Mouse (Mus musculus) hindbrain, postnatal 0 days (tissue): Measurements from ENCODE around the gene Olfr1195. TPM values are rescaled to one million over a fixed set of nuclear protein-coding genes. Genes with fewer than 3 reads are reported as not detected.
"Not testable (repeated sequence)": the region's sequence is repeated elsewhere in the genome, so short reads cannot be mapped to it uniquely, and the experiment has no call there.

Experiments used
- ATAC-seq: fragments of 200-750 bp; cut with Nextera tagmentation; 2 replicates; pipeline ENCODE4 v1.8.0; 2017; ENCODE audit warnings: mild to moderate bottlenecking, moderate TSS enrichment, moderate library complexity
- DNase-seq: peaks from one replicate; pipeline ENCODE4 v3.0.0-alpha.2; 2015; ENCODE audit warnings: low spot score
- H3K27ac ChIP-seq: fragments of 300-500 bp; sonication (generic); 2 replicates; pipeline ENCODE4 v1.5.1; 2014; ENCODE audit warnings: mild to moderate bottlenecking
- H3K27me3 ChIP-seq: fragments of 300-500 bp; sonication (generic); 2 replicates; pipeline ENCODE4 v1.6.1; 2014; ENCODE audit warnings: low read length, mixed read lengths; ENCODE audit not compliant: insufficient read depth
- H3K36me3 ChIP-seq: fragments of 300-500 bp; sonication (generic); 2 replicates; pipeline ENCODE4 v1.6.1; 2014; ENCODE audit warnings: low read length, mixed read lengths; ENCODE audit not compliant: insufficient read depth
- H3K4me1 ChIP-seq: fragments of 300-500 bp; sonication (generic); 2 replicates; pipeline ENCODE4 v1.6.1; 2014; ENCODE audit warnings: antibody characterized with exemption, low read length, mixed read lengths; ENCODE audit not compliant: insufficient read depth
- H3K4me2 ChIP-seq: fragments of 300-500 bp; sonication (generic); 2 replicates; pipeline ENCODE4 v1.6.1; 2014; ENCODE audit warnings: low read depth, mild to moderate bottlenecking, low read length, moderate library complexity, mixed read lengths
- H3K4me3 ChIP-seq: fragments of 300-500 bp; sonication (generic); 2 replicates; pipeline ENCODE4 v1.5.1; 2014; ENCODE audit warnings: low read length
- H3K9ac ChIP-seq: fragments of 300-500 bp; sonication (generic); replicated peaks from 2 replicates; pipeline ENCODE4 v1.6.1; 2014; ENCODE audit warnings: mild to moderate bottlenecking, low read length, moderate library complexity, mixed read lengths
- H3K9me3 ChIP-seq: fragments of 300-500 bp; sonication (generic); 2 replicates; pipeline ENCODE4 v1.6.1; 2016; ENCODE audit warnings: low read length, mixed read lengths
- CTCF ChIP-seq: IDR thresholded peaks from 2 replicates; pipeline ENCODE4 v1.5.1; 2016; ENCODE audit warnings: antibody characterized with exemption, control low read depth, low read depth
- WGBS: fragments of 180-500 bp; shearing (Covaris S2); extraction: QIAGEN DNeasy Blood & Tissue Kit; methylation state at CpG from one replicate; pipeline ENCODE4 v1.1.7; 2014; 5-methylcytosine and 5-hydroxymethylcytosine counted together
- polyA plus RNA-seq: library from polyadenylated mRNA; unstranded; fragments of >200 nt; fragmentation: Nextera tagmentation; extraction: Ambion mirVana; gene quantifications from 2 replicates; pipeline ENCODE4 v1.2.1, GENCODE M21; 2015
- total RNA-seq: library from RNA; depleted of rRNA; stranded (reverse); fragments of >200 nt; gene quantifications from 2 replicates; pipeline ENCODE4 v1.2.3, GENCODE M21; 2014; rRNA removed

Olfr1195 gene
- not detected in 2 replicates for total RNA-seq
- polyA plus RNA-seq, result not detected in 2 replicates

DNA sequence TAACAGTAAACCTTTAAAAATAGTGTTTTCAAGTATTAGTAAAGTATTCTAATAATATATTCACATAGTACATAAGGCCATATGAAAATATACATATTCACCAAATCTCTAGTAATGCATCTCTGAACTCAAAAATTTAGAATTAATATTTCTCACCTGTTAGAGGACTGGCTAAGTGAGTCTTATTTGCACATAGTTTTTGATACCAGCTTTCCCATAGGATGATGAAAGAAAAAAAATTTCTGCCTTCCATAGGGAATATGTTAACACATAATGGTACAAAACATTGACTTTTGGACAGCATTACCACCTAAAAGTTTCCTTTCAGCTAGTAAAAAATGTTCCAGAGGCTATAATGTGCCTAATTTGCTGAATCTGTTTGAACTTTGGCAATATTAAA lies at the start of gene Olfr1195:
Olfr1195 (minus strand) TSS at position 101 of the 400 bp plus-strand sequence.
- ATAC-seq, result no peak
- H3K4me1 ChIP-seq, result no peaks in the 10 kb centered on the region
- H3K4me2 ChIP-seq, result no peak within 1 kb of the TSS
- TF ChIP-seq CTCF, result no peak
- H3K27me3 ChIP-seq, result no peaks in the 10 kb centered on the region
- H3K4me3 ChIP-seq, result no peak within 1 kb of the TSS
- no peak for DNase-seq
- H3K9me3 ChIP-seq, result no peaks in the 10 kb centered on the region
- H3K36me3 ChIP-seq, result no peaks in the 10 kb centered on the region
- no peak within 1 kb of the TSS for H3K9ac ChIP-seq
- H3K27ac ChIP-seq, result no peak within 1 kb of the TSS

DNA sequence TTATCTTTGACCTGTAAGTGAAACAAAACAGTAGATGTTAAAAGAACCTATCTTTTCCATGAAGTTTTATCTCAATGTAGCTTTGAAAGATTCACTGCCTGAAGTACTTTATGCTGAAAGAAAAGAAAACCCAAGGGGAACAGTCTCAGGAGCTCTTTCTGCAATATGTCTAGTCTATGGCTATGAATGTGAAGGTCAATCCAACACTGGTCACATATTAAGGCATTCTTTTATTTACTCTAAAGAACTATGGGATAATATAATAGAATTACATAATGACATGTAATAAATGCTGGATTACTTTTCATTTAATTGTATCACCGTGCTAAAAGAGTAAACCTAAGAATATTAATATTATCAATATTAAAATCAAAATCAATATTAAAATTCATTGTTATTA lies 43.3 kb upstream of the Olfr1195 start, which contains the start of gene Olfr1197:
Olfr1197 (minus strand) TSS at position 101 of the 400 bp plus-strand sequence.
- H3K36me3 ChIP-seq, result no peaks in the 10 kb centered on the region
- TF ChIP-seq CTCF, result no peak
- no peaks in the 10 kb centered on the region for H3K4me1 ChIP-seq
- no peak within 1 kb of the TSS for H3K4me2 ChIP-seq
- no peaks in the 10 kb centered on the region for H3K27me3 ChIP-seq
- WGBS, result 87% methylated on average over 1 of the region's 1 CpGs
- H3K9ac ChIP-seq, result no peak within 1 kb of the TSS
- H3K27ac ChIP-seq, result no peak within 1 kb of the TSS
- DNase-seq, result no peak
- H3K4me3 ChIP-seq, result no peak within 1 kb of the TSS
- H3K9me3 ChIP-seq, result no peaks in the 10 kb centered on the region
- no peak for ATAC-seq

DNA sequence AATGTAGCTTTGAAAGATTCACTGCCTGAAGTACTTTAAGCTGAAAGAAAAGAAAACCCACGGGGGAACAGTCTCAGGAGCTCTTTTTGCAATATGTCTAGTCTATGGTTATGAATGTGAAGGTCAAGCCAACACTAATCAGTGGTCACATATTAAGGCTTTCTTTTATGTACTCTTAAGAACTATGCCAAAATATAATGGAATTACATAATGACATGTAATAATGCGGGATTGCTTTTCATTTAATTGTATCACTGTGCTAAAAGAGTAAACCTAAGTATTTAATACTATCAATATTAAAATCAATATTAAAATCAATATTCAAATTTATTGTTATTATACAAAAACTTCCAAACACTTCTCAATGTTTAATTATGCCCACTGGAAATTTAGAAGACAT lies 15.5 kb upstream of the Olfr1195 start, which contains the start of gene Olfr1196:
Olfr1196 (minus strand) TSS at position 101 of the 400 bp plus-strand sequence.
- no peaks in the 10 kb centered on the region for H3K36me3 ChIP-seq
- TF ChIP-seq CTCF, result no peak
- no peaks in the 10 kb centered on the region for H3K9me3 ChIP-seq
- 83% methylated on average over 2 of the region's 2 CpGs for WGBS
- H3K27me3 ChIP-seq, result no peaks in the 10 kb centered on the region
- H3K4me1 ChIP-seq, result no peaks in the 10 kb centered on the region
- no peak within 1 kb of the TSS for H3K27ac ChIP-seq
- H3K9ac ChIP-seq, result no peak within 1 kb of the TSS
- no peak within 1 kb of the TSS for H3K4me2 ChIP-seq
- DNase-seq, result no peak
- ATAC-seq, result no peak
- H3K4me3 ChIP-seq, result no peak within 1 kb of the TSS

DNA sequence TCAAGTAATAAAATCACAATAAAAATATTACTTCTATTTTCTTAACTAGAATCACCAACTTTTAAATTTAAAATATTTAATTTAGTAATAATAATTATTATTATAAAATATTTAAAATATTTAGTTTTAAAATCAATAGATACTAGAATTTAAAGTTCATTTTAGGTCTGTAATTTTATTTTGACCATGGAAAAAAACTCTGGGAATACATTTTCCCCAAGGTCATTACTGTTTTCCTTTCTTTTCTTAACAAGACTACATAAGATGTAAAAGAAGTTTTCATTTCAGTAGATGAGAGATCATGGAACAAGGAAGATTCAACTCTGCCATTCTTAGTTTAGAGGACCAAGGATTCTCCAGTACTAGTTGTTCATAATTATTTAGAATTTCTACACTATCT lies 13.7 kb downstream of the Olfr1195 start, which contains the start of gene Olfr1193:
Olfr1193 (plus strand) TSS at position 301 of the 400 bp plus-strand sequence.
- H3K36me3 ChIP-seq, H3K27me3 ChIP-seq, H3K27ac ChIP-seq, DNase-seq, ATAC-seq, H3K9ac ChIP-seq, H3K4me2 ChIP-seq, H3K9me3 ChIP-seq, H3K4me1 ChIP-seq, H3K4me3 ChIP-seq: not testable (repeated sequence)

DNA sequence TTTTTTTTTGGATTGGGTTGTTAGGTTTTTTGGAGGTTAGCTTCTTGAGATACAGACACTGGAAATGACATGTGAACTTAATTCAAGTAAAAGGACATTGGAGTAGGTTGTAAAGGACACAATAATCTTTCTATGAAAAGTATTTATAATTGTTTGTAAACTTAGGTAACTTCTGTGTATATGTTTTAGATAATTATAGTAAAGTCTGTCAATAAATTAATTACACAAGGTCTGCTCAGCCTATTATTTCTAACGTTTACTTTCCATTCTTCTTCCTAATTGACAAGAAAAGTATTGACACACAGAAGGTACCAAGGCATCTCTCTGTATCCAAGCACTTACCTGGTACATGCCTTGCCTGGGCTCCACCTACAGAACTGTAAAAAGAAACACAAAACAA lies 40.8 kb downstream of the Olfr1195 start, which contains the start of gene Olfr1192-ps1:
Olfr1192-ps1 (plus strand) TSS at position 301 of the 400 bp plus-strand sequence.
- Histone ChIP-seq H3K4me1 (no peaks in the 10 kb centered on the region), H3K36me3 (no peaks in the 10 kb centered on the region), H3K27me3 (no peaks in the 10 kb centered on the region), H3K9ac (no peak within 1 kb of the TSS), H3K9me3 (no peaks in the 10 kb centered on the region), H3K27ac (no peak within 1 kb of the TSS), H3K4me3 (no peak within 1 kb of the TSS), H3K4me2 (no peak within 1 kb of the TSS)
- DNase-seq (no peak), ATAC-seq (no peak)
- 70% methylated on average over 1 of the region's 1 CpGs for WGBS
- TF ChIP-seq CTCF, result no peak

DNA sequence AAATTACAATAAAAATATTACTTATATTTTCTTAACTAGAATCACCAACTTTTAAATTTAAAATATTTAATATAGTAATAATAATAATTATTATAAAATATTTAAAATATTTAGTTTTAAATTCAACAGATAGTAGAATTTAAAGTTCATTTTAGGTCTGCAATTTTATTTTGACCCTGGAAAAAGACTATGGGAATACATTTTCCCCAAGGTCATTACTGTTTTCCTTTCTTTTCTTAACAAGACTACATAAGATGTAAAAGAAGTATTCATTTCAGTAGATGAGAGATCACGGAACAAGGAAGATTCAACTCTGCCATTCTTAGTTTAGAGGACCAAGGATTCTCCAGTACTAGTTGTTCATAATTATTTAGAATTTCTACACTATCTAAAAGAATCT lies 48.7 kb downstream of the Olfr1195 start, which contains the start of gene Olfr1191-ps1:
Olfr1191-ps1 (plus strand) TSS at position 301 of the 400 bp plus-strand sequence.
- H3K9ac ChIP-seq, H3K27me3 ChIP-seq, ATAC-seq, H3K9me3 ChIP-seq, H3K4me1 ChIP-seq, H3K4me3 ChIP-seq, H3K36me3 ChIP-seq, H3K4me2 ChIP-seq, DNase-seq, H3K27ac ChIP-seq: not testable (repeated sequence)
- 94% methylated on average over 1 of the region's 1 CpGs for WGBS

Other genes starting within 250 kb of the Olfr1195 start
- gene Gm13757, start 240.1 kb downstream of the Olfr1195 start, total RNA-seq, result not detected in 2 replicates
- not detected in 2 replicates for gene Gm13757, start 240.1 kb downstream of the Olfr1195 start, polyA plus RNA-seq
- gene Olfr1183, start 234.3 kb downstream of the Olfr1195 start, total RNA-seq, result not detected in 2 replicates
- not detected in 2 replicates for gene Olfr1183, start 234.3 kb downstream of the Olfr1195 start, polyA plus RNA-seq
- gene Olfr1184, start 205.6 kb downstream of the Olfr1195 start, total RNA-seq, result not detected in 2 replicates
- gene Olfr1184, start 205.6 kb downstream of the Olfr1195 start, polyA plus RNA-seq, result not detected in 2 replicates
- not detected in 2 replicates for gene Olfr1185-ps1, start 195.9 kb downstream of the Olfr1195 start, total RNA-seq
- not detected in 2 replicates for gene Olfr1185-ps1, start 195.9 kb downstream of the Olfr1195 start, polyA plus RNA-seq
- not detected in 2 replicates for gene Olfr1186, start 170.6 kb downstream of the Olfr1195 start, total RNA-seq
- not detected in 2 replicates for gene Olfr1186, start 170.6 kb downstream of the Olfr1195 start, polyA plus RNA-seq
- not detected in 2 replicates for gene Olfr1188, start 132.3 kb downstream of the Olfr1195 start, total RNA-seq
- not detected in 2 replicates for gene Olfr1188, start 132.3 kb downstream of the Olfr1195 start, polyA plus RNA-seq
- gene Olfr1189, start 102.7 kb downstream of the Olfr1195 start, total RNA-seq, result not detected in 2 replicates
- gene Olfr1189, start 102.7 kb downstream of the Olfr1195 start, polyA plus RNA-seq, result not detected in 2 replicates
- not detected in 2 replicates for gene Olfr1191-ps1, start 48.6 kb downstream of the Olfr1195 start, total RNA-seq
- not detected in 2 replicates for gene Olfr1191-ps1, start 48.6 kb downstream of the Olfr1195 start, polyA plus RNA-seq
- gene Olfr1192-ps1, start 40.7 kb downstream of the Olfr1195 start, total RNA-seq, result not detected in 2 replicates
- not detected in 2 replicates for gene Olfr1192-ps1, start 40.7 kb downstream of the Olfr1195 start, polyA plus RNA-seq
- gene Olfr1193, start 13.6 kb downstream of the Olfr1195 start, total RNA-seq, result not detected in 2 replicates
- not detected in 2 replicates for gene Olfr1193, start 13.6 kb downstream of the Olfr1195 start, polyA plus RNA-seq
- not detected in 2 replicates for gene Olfr1196, start 15.4 kb upstream of the Olfr1195 start, total RNA-seq
- not detected in 2 replicates for gene Olfr1196, start 15.4 kb upstream of the Olfr1195 start, polyA plus RNA-seq
- gene Olfr1197, start 43.2 kb upstream of the Olfr1195 start, total RNA-seq, result not detected in 2 replicates
- gene Olfr1197, start 43.2 kb upstream of the Olfr1195 start, polyA plus RNA-seq, result not detected in 2 replicates
- not detected in 2 replicates for gene Olfr1198, start 62.2 kb upstream of the Olfr1195 start, total RNA-seq
- gene Olfr1198, start 62.2 kb upstream of the Olfr1195 start, polyA plus RNA-seq, result not detected in 2 replicates
- not detected in 2 replicates for gene Olfr1199, start 71.3 kb upstream of the Olfr1195 start, total RNA-seq
- not detected in 2 replicates for gene Olfr1199, start 71.3 kb upstream of the Olfr1195 start, polyA plus RNA-seq
- gene Olfr1200, start 81.3 kb upstream of the Olfr1195 start, total RNA-seq, result not detected in 2 replicates
- gene Olfr1200, start 81.3 kb upstream of the Olfr1195 start, polyA plus RNA-seq, result not detected in 2 replicates
- gene Olfr1201, start 103.8 kb upstream of the Olfr1195 start, total RNA-seq, result not detected in 2 replicates
- not detected in 2 replicates for gene Olfr1201, start 103.8 kb upstream of the Olfr1195 start, polyA plus RNA-seq
- not detected in 2 replicates for gene Olfr1202, start 125.3 kb upstream of the Olfr1195 start, total RNA-seq
- gene Olfr1202, start 125.3 kb upstream of the Olfr1195 start, polyA plus RNA-seq, result not detected in 2 replicates
- gene Olfr1205, start 140.6 kb upstream of the Olfr1195 start, total RNA-seq, result not detected in 2 replicates
- not detected in 2 replicates for gene Olfr1205, start 140.6 kb upstream of the Olfr1195 start, polyA plus RNA-seq
- not detected in 2 replicates for gene Olfr1204, start 160.1 kb upstream of the Olfr1195 start, total RNA-seq
- gene Olfr1204, start 160.1 kb upstream of the Olfr1195 start, polyA plus RNA-seq, result not detected in 2 replicates
- gene Olfr1206, start 174.0 kb upstream of the Olfr1195 start, total RNA-seq, result not detected in 2 replicates
- gene Olfr1206, start 174.0 kb upstream of the Olfr1195 start, polyA plus RNA-seq, result not detected in 2 replicates
- not detected in 2 replicates for gene Olfr1208, start 213.1 kb upstream of the Olfr1195 start, total RNA-seq
- gene Olfr1208, start 213.1 kb upstream of the Olfr1195 start, polyA plus RNA-seq, result not detected in 2 replicates
- gene Olfr1209, start 226.0 kb upstream of the Olfr1195 start, total RNA-seq, result not detected in 2 replicates
- gene Olfr1209, start 226.0 kb upstream of the Olfr1195 start, polyA plus RNA-seq, result not detected in 2 replicates
- not detected in 2 replicates for gene Olfr1211, start 248.9 kb upstream of the Olfr1195 start, total RNA-seq
- not detected in 2 replicates for gene Olfr1211, start 248.9 kb upstream of the Olfr1195 start, polyA plus RNA-seq